Mouse (Mus musculus): Measurements from ENCODE around the gene Rgs7. TPM values are rescaled to one million over a fixed set of nuclear protein-coding genes. Genes with fewer than 3 reads are reported as not detected.

The Rgs7 gene
- polyA plus RNA-seq, 1 experiment from 2014 or later: 33.8 TPM

- Histone ChIP-seq H3K27me3 (ENCODE audit: control insufficient read depth, insufficient read depth, low read length) (no peaks in the 10 kb centered on the region), H3K4me3 (replicated peaks; ENCODE audit: low read depth, low read length) (no peak overlapping the region), H3K4me2 (ENCODE audit: low read length) (no peak overlapping the region), H3K9me3 (ENCODE audit: control insufficient read depth, low read length) (no peaks in the 10 kb centered on the region), H3K9ac (replicated peaks; ENCODE audit: low read length) (no peak overlapping the region), H3K36me3 (ENCODE audit: control insufficient read depth, insufficient read depth, low read length) (no peaks in the 10 kb centered on the region), H3K4me1 (ENCODE audit: control insufficient read depth, insufficient read depth, low read length) (no peaks in the 10 kb centered on the region), H3K27ac (replicated peaks; ENCODE audit: low read depth, low read length) (no peak overlapping the region)
- ATAC-seq (ENCODE audit: low FRiP score, low TSS enrichment) (no peak), DNase-seq (no peak)
- 88% methylated on average over 4 of the region's 4 CpGs for WGBS
Measured at GRCm38 (mm10) chr1:175352921-175353320, 139.4 kb downstream of the Rgs7 start.

- H3K27ac ChIP-seq (replicated peaks; ENCODE audit: low read depth, low read length): no peak overlapping the region
- 95% methylated on average over 1 of the region's 1 CpGs for WGBS
- ATAC-seq (ENCODE audit: low FRiP score, low TSS enrichment) (no peak), DNase-seq (no peak)
- H3K4me3 ChIP-seq (replicated peaks; ENCODE audit: low read depth, low read length): no peak overlapping the region
- no peaks in the 10 kb centered on the region for H3K4me1 ChIP-seq (ENCODE audit: control insufficient read depth, insufficient read depth, low read length)
- no peaks in the 10 kb centered on the region for H3K27me3 ChIP-seq (ENCODE audit: control insufficient read depth, insufficient read depth, low read length)
- no peaks in the 10 kb centered on the region for H3K9me3 ChIP-seq (ENCODE audit: control insufficient read depth, low read length)
- H3K4me2 ChIP-seq (ENCODE audit: low read length): no peak overlapping the region
- H3K9ac ChIP-seq (replicated peaks; ENCODE audit: low read length): no peak overlapping the region
- no peaks in the 10 kb centered on the region for H3K36me3 ChIP-seq (ENCODE audit: control insufficient read depth, insufficient read depth, low read length)
Measured at GRCm38 (mm10) chr1:175346162-175346561, 146.1 kb downstream of the Rgs7 start.

- no peaks in the 10 kb centered on the region for H3K27me3 ChIP-seq (ENCODE audit: control insufficient read depth, insufficient read depth, low read length)
- no peak overlapping the region for H3K4me3 ChIP-seq (replicated peaks; ENCODE audit: low read depth, low read length)
- no peak for DNase-seq
- no peak overlapping the region for H3K4me2 ChIP-seq (ENCODE audit: low read length)
- ATAC-seq (ENCODE audit: low FRiP score, low TSS enrichment): no peak
- H3K36me3 ChIP-seq (ENCODE audit: control insufficient read depth, insufficient read depth, low read length): no peaks in the 10 kb centered on the region
- 75% methylated on average over 4 of the region's 4 CpGs for WGBS
- no peak overlapping the region for H3K9ac ChIP-seq (replicated peaks; ENCODE audit: low read length)
- H3K9me3 ChIP-seq (ENCODE audit: control insufficient read depth, low read length): no peaks in the 10 kb centered on the region
- H3K4me1 ChIP-seq (ENCODE audit: control insufficient read depth, insufficient read depth, low read length): no peaks in the 10 kb centered on the region
- H3K27ac ChIP-seq (replicated peaks; ENCODE audit: low read depth, low read length): no peak overlapping the region
Measured at GRCm38 (mm10) chr1:175336191-175336590, 156.1 kb downstream of the Rgs7 start.

GRCm38 (mm10) chr1:175333041-175333854 lies 159.1 kb downstream of the Rgs7 start:
- 92% methylated on average over 9 of the region's 9 CpGs for WGBS
- no peak overlapping the region for H3K4me3 ChIP-seq (replicated peaks; ENCODE audit: low read depth, low read length)
- ATAC-seq (ENCODE audit: low FRiP score, low TSS enrichment) (no peak), DNase-seq (no peak)
- no peak overlapping the region for H3K4me2 ChIP-seq (ENCODE audit: low read length)
- no peaks in the 10 kb centered on the region for H3K9me3 ChIP-seq (ENCODE audit: control insufficient read depth, low read length)
- H3K36me3 ChIP-seq (ENCODE audit: control insufficient read depth, insufficient read depth, low read length): no peaks in the 10 kb centered on the region
- H3K9ac ChIP-seq (replicated peaks; ENCODE audit: low read length): no peak overlapping the region
- H3K4me1 ChIP-seq (ENCODE audit: control insufficient read depth, insufficient read depth, low read length): no peaks in the 10 kb centered on the region
- no peaks in the 10 kb centered on the region for H3K27me3 ChIP-seq (ENCODE audit: control insufficient read depth, insufficient read depth, low read length)
- H3K27ac ChIP-seq (replicated peaks; ENCODE audit: low read depth, low read length): no peak overlapping the region

- H3K27me3 ChIP-seq (ENCODE audit: control insufficient read depth, insufficient read depth, low read length): no peaks in the 10 kb centered on the region
- no peak overlapping the region for H3K9ac ChIP-seq (replicated peaks; ENCODE audit: low read length)
- ATAC-seq (ENCODE audit: low FRiP score, low TSS enrichment) (no peak), DNase-seq (no peak)
- H3K36me3 ChIP-seq (ENCODE audit: control insufficient read depth, insufficient read depth, low read length): no peaks in the 10 kb centered on the region
- 87% methylated on average over 3 of the region's 3 CpGs for WGBS
- no peaks in the 10 kb centered on the region for H3K9me3 ChIP-seq (ENCODE audit: control insufficient read depth, low read length)
- no peak overlapping the region for H3K4me3 ChIP-seq (replicated peaks; ENCODE audit: low read depth, low read length)
- H3K4me1 ChIP-seq (ENCODE audit: control insufficient read depth, insufficient read depth, low read length): no peaks in the 10 kb centered on the region
- no peak overlapping the region for H3K4me2 ChIP-seq (ENCODE audit: low read length)
- H3K27ac ChIP-seq (replicated peaks; ENCODE audit: low read depth, low read length): no peak overlapping the region
Measured at GRCm38 (mm10) chr1:175329934-175330471, 162.3 kb downstream of the Rgs7 start.

GRCm38 (mm10) chr1:175322781-175323180 lies 169.5 kb downstream of the Rgs7 start:
- Histone ChIP-seq H3K4me1 (ENCODE audit: control insufficient read depth, insufficient read depth, low read length) (no peaks in the 10 kb centered on the region), H3K9me3 (ENCODE audit: control insufficient read depth, low read length) (no peaks in the 10 kb centered on the region), H3K4me3 (replicated peaks; ENCODE audit: low read depth, low read length) (no peak overlapping the region), H3K9ac (replicated peaks; ENCODE audit: low read length) (no peak overlapping the region), H3K27ac (replicated peaks; ENCODE audit: low read depth, low read length) (no peak overlapping the region), H3K27me3 (ENCODE audit: control insufficient read depth, insufficient read depth, low read length) (no peaks in the 10 kb centered on the region), H3K36me3 (ENCODE audit: control insufficient read depth, insufficient read depth, low read length) (no peaks in the 10 kb centered on the region), H3K4me2 (ENCODE audit: low read length) (no peak overlapping the region)
- no peak for ATAC-seq (ENCODE audit: low FRiP score, low TSS enrichment)
- DNase-seq: no peak

GRCm38 (mm10) chr1:175319205-175319604 lies 173.1 kb downstream of the Rgs7 start:
- no peak overlapping the region for H3K9ac ChIP-seq (replicated peaks; ENCODE audit: low read length)
- peak; percentile 11 for DNase-seq
- no peaks in the 10 kb centered on the region for H3K9me3 ChIP-seq (ENCODE audit: control insufficient read depth, low read length)
- ATAC-seq (ENCODE audit: low FRiP score, low TSS enrichment): no peak
- 75% methylated on average over 9 of the region's 9 CpGs for WGBS
- no peaks in the 10 kb centered on the region for H3K36me3 ChIP-seq (ENCODE audit: control insufficient read depth, insufficient read depth, low read length)
- H3K4me3 ChIP-seq (replicated peaks; ENCODE audit: low read depth, low read length): no peak overlapping the region
- H3K27ac ChIP-seq (replicated peaks; ENCODE audit: low read depth, low read length): no peak overlapping the region
- no peaks in the 10 kb centered on the region for H3K4me1 ChIP-seq (ENCODE audit: control insufficient read depth, insufficient read depth, low read length)
- no peak overlapping the region for H3K4me2 ChIP-seq (ENCODE audit: low read length)
- no peaks in the 10 kb centered on the region for H3K27me3 ChIP-seq (ENCODE audit: control insufficient read depth, insufficient read depth, low read length)

GRCm38 (mm10) chr1:175317264-175317663 lies 175.0 kb downstream of the Rgs7 start:
- ATAC-seq (ENCODE audit: low FRiP score, low TSS enrichment) (no peak), DNase-seq (no peak)
- 43% methylated on average over 1 of the region's 1 CpGs for WGBS
- Histone ChIP-seq H3K9me3 (ENCODE audit: control insufficient read depth, low read length) (no peaks in the 10 kb centered on the region), H3K27ac (replicated peaks; ENCODE audit: low read depth, low read length) (no peak overlapping the region), H3K9ac (replicated peaks; ENCODE audit: low read length) (no peak overlapping the region), H3K4me2 (ENCODE audit: low read length) (no peak overlapping the region), H3K4me1 (ENCODE audit: control insufficient read depth, insufficient read depth, low read length) (no peaks in the 10 kb centered on the region), H3K36me3 (ENCODE audit: control insufficient read depth, insufficient read depth, low read length) (no peaks in the 10 kb centered on the region), H3K4me3 (replicated peaks; ENCODE audit: low read depth, low read length) (no peak overlapping the region), H3K27me3 (ENCODE audit: control insufficient read depth, insufficient read depth, low read length) (no peaks in the 10 kb centered on the region)

GRCm38 (mm10) chr1:175307604-175308003 lies 184.7 kb downstream of the Rgs7 start:
- no peak overlapping the region for H3K27ac ChIP-seq (replicated peaks; ENCODE audit: low read depth, low read length)
- no peak overlapping the region for H3K9ac ChIP-seq (replicated peaks; ENCODE audit: low read length)
- H3K4me3 ChIP-seq (replicated peaks; ENCODE audit: low read depth, low read length): no peak overlapping the region
- H3K9me3 ChIP-seq (ENCODE audit: control insufficient read depth, low read length): no peaks in the 10 kb centered on the region
- no peak overlapping the region for H3K4me2 ChIP-seq (ENCODE audit: low read length)
- no peak for ATAC-seq (ENCODE audit: low FRiP score, low TSS enrichment)
- no peaks in the 10 kb centered on the region for H3K27me3 ChIP-seq (ENCODE audit: control insufficient read depth, insufficient read depth, low read length)
- DNase-seq: no peak
- no peaks in the 10 kb centered on the region for H3K4me1 ChIP-seq (ENCODE audit: control insufficient read depth, insufficient read depth, low read length)
- WGBS: 69% methylated on average over 3 of the region's 3 CpGs
- H3K36me3 ChIP-seq (ENCODE audit: control insufficient read depth, insufficient read depth, low read length): no peaks in the 10 kb centered on the region

All from midbrain, embryonic 14.5 days (tissue).